Mouse (Mus musculus): ENCODE data around the gene Upb1. TPM values are rescaled to one million over a fixed set of nuclear protein-coding genes. Genes with fewer than 3 reads are reported as not detected.

Gene Upb1
- polyA plus RNA-seq, 1 experiment from 2014 or later, result 0.38 TPM

DNA sequence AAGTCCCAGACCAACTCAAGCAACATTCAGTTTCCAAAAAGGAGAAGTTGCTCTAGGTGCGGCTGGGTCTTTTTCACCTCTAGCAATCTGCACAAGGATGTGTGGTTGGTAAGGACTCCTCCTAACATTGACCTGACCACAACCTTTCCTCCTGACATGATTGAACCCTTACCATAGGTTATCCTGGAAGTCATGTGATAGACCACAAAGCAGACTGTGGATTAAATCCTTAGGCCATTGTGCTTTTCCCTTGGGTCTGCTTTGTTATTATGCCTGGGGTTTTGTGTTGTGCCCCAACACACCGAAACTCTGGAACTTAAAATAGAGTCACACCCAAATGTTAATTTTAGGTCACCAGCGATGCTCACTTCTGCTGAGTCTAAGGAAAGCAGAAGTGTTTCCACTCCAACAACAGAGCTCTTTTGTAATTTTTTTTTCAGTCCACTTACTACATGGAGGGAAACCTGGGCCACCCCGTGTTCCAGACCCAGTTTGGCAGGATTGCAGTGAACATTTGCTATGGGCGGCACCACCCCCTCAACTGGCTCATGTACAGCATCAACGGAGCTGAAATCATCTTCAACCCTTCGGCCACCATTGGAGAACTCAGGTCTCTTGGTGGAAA, 28.7 kb downstream of the Upb1 start:
- H3K4me2 ChIP-seq (ENCODE audit: low read length), result 0 out of 2 replicates have a peak overlapping the region, but pooled peaks have one; percentile 18
- no peak overlapping the region for H3K27ac ChIP-seq (ENCODE audit: low read depth)
- ATAC-seq (replicated peaks; ENCODE audit: low FRiP score, low TSS enrichment, low read depth), result no peak

DNA sequence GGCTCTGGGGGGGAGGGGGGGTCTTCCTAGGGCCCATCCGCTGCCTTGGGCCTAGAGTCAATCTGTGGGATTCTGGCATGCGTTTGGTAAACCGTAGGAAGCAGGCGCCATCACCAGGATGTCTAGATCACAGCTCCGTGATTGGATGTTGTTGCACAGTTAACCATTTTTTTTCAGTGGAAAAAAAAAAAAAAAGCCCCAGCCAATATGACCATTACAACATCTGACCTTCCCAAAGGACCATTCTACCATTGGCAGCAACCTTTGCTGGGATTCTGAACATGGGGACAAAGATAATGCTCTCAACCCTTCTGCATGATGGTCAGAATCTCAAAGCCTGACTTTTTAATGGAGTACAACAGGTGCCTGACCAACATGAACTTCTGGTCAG, 29.2 kb downstream of the Upb1 start:
- Histone ChIP-seq H3K4me1 (replicated peaks; ENCODE audit: control insufficient read depth, insufficient read depth, low read length) (no peaks in the 10 kb centered on the region), H3K4me2 (ENCODE audit: low read length) (no peak overlapping the region), H3K9me3 (ENCODE audit: control insufficient read depth, low read length) (0 out of 2 replicates have a peak, but pooled peaks cover 3% of the 10 kb centered on the region), H3K27me3 (replicated peaks; ENCODE audit: control insufficient read depth, insufficient read depth, low read length) (no peaks in the 10 kb centered on the region), H3K4me3 (ENCODE audit: low read depth, low read length) (no peak overlapping the region), H3K27ac (ENCODE audit: low read depth) (no peak overlapping the region), H3K36me3 (ENCODE audit: control insufficient read depth, insufficient read depth, low read length) (no peaks in the 10 kb centered on the region), H3K9ac (ENCODE audit: low read length) (no peak overlapping the region)
- 91% methylated on average over 5 of the region's 5 CpGs for WGBS
- DNase-seq (ENCODE audit: low spot score) (no peak), ATAC-seq (replicated peaks; ENCODE audit: low FRiP score, low TSS enrichment, low read depth) (no peak)

More for the DNA sequence above, 28.7 kb downstream of the Upb1 start:
- Histone ChIP-seq H3K9me3 (ENCODE audit: control insufficient read depth, low read length) (0 out of 2 replicates have a peak, but pooled peaks cover 3% of the 10 kb centered on the region), H3K4me1 (replicated peaks; ENCODE audit: control insufficient read depth, insufficient read depth, low read length) (no peaks in the 10 kb centered on the region), H3K9ac (ENCODE audit: low read length) (no peak overlapping the region), H3K36me3 (ENCODE audit: control insufficient read depth, insufficient read depth, low read length) (no peaks in the 10 kb centered on the region), H3K27me3 (replicated peaks; ENCODE audit: control insufficient read depth, insufficient read depth, low read length) (no peaks in the 10 kb centered on the region), H3K4me3 (ENCODE audit: low read depth, low read length) (no peak overlapping the region)
- DNase-seq (ENCODE audit: low spot score), result no peak
- 87% methylated on average over 7 of the region's 7 CpGs for WGBS

DNA sequence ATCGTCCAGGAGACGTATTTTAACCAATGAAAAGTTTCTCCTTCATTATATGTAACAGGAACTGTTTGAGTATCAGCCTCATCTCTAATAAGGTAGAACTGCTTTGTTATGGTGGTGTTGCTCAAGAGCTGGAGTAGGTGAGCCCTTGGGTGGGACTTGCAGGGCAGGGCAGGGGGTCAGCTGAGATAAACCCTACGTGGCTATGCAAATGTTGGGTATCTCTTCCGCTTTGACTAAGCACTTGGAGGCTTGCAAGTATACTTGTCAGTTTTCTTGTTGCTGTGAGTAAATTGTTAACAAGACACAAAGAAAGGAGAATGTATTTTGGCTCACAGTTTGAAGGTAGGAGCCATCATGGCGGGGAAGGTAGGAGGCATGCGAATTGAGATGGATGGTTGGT, 29.7 kb downstream of the Upb1 start:
- H3K9me3 ChIP-seq (ENCODE audit: control insufficient read depth, low read length), result 0 out of 2 replicates have a peak, but pooled peaks cover 3% of the 10 kb centered on the region
- H3K27ac ChIP-seq (ENCODE audit: low read depth), result no peak overlapping the region
- DNase-seq (ENCODE audit: low spot score), result no peak
- ATAC-seq (replicated peaks; ENCODE audit: low FRiP score, low TSS enrichment, low read depth), result no peak
- H3K36me3 ChIP-seq (ENCODE audit: control insufficient read depth, insufficient read depth, low read length), result no peaks in the 10 kb centered on the region
- H3K9ac ChIP-seq (ENCODE audit: low read length), result no peak overlapping the region
- H3K27me3 ChIP-seq (replicated peaks; ENCODE audit: control insufficient read depth, insufficient read depth, low read length), result no peaks in the 10 kb centered on the region
- no peaks in the 10 kb centered on the region for H3K4me1 ChIP-seq (replicated peaks; ENCODE audit: control insufficient read depth, insufficient read depth, low read length)
- no peak overlapping the region for H3K4me3 ChIP-seq (ENCODE audit: low read depth, low read length)
- WGBS, result 94% methylated on average over 6 of the region's 6 CpGs
- no peak overlapping the region for H3K4me2 ChIP-seq (ENCODE audit: low read length)

DNA sequence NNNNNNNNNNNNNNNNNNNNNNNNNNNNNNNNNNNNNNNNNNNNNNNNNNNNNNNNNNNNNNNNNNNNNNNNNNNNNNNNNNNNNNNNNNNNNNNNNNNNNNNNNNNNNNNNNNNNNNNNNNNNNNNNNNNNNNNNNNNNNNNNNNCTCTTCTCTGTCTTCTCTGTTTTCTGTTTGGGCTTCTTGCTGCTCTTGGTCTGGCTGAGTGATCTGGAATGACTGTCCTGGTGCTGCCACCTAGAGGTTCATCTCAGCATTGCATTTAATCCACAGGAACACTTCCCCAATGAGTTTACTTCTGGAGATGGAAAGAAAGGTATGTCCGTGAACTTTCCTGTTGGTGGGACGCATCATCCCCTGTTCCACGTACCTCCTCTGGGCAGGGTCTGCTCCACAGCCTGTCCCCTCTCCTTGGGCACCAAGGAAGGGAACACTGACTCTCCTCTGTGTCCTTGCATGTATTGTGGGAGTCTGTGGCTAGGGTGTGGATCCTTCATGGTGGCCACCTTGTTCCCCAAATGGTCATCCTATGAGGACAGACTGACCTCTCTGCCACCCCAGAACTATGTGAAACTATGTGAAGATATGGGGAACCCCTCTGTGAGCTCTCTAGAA, 35.8 kb downstream of the Upb1 start:
- Histone ChIP-seq H3K27ac (ENCODE audit: low read depth) (no peak overlapping the region), H3K27me3 (replicated peaks; ENCODE audit: control insufficient read depth, insufficient read depth, low read length) (no peaks in the 10 kb centered on the region), H3K9me3 (ENCODE audit: control insufficient read depth, low read length) (0 out of 2 replicates have a peak, but pooled peaks cover under 1% of the 10 kb centered on the region), H3K4me1 (replicated peaks; ENCODE audit: control insufficient read depth, insufficient read depth, low read length) (0 out of 2 replicates have a peak, but pooled peaks cover under 1% of the 10 kb centered on the region), H3K4me2 (ENCODE audit: low read length) (no peak overlapping the region), H3K9ac (ENCODE audit: low read length) (no peak overlapping the region), H3K36me3 (ENCODE audit: control insufficient read depth, insufficient read depth, low read length) (no peaks in the 10 kb centered on the region), H3K4me3 (ENCODE audit: low read depth, low read length) (no peak overlapping the region)
- ATAC-seq (replicated peaks; ENCODE audit: low FRiP score, low TSS enrichment, low read depth) (no peak), DNase-seq (ENCODE audit: low spot score) (peak; percentile 95)
- 19% methylated on average over 3 of the region's 3 CpGs for WGBS

DNA sequence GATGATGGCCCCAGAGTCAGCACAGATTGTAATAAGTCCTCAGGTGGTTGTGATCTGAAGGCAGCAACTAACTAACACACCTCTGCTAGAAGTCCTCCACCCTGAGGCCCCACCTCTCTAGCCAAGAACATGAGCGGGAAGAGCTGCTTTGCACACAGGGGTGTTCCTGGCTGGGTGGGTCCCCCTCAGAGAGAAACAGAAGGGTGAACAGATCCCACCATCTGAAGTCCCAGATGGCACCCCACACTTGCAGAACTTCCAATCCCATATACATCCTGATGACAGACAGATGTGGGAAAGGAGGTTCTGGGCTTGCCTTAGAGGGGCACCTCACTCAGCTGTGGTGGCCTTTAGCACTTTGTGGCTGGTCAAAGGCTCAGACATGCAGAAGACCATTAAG, 36.4 kb downstream of the Upb1 start:
- Histone ChIP-seq H3K9ac (ENCODE audit: low read length) (no peak overlapping the region), H3K4me2 (ENCODE audit: low read length) (no peak overlapping the region), H3K36me3 (ENCODE audit: control insufficient read depth, insufficient read depth, low read length) (no peaks in the 10 kb centered on the region), H3K27me3 (replicated peaks; ENCODE audit: control insufficient read depth, insufficient read depth, low read length) (no peaks in the 10 kb centered on the region), H3K4me3 (ENCODE audit: low read depth, low read length) (no peak overlapping the region), H3K9me3 (ENCODE audit: control insufficient read depth, low read length) (no peaks in the 10 kb centered on the region), H3K27ac (ENCODE audit: low read depth) (no peak overlapping the region), H3K4me1 (replicated peaks; ENCODE audit: control insufficient read depth, insufficient read depth, low read length) (peaks cover 6% of the 10 kb centered on the region; the same call in 1 of the 2 replicates)
- 95% methylated on average over 1 of the region's 1 CpGs for WGBS
- no peak for DNase-seq (ENCODE audit: low spot score)
- ATAC-seq (replicated peaks; ENCODE audit: low FRiP score, low TSS enrichment, low read depth), result no peak

DNA sequence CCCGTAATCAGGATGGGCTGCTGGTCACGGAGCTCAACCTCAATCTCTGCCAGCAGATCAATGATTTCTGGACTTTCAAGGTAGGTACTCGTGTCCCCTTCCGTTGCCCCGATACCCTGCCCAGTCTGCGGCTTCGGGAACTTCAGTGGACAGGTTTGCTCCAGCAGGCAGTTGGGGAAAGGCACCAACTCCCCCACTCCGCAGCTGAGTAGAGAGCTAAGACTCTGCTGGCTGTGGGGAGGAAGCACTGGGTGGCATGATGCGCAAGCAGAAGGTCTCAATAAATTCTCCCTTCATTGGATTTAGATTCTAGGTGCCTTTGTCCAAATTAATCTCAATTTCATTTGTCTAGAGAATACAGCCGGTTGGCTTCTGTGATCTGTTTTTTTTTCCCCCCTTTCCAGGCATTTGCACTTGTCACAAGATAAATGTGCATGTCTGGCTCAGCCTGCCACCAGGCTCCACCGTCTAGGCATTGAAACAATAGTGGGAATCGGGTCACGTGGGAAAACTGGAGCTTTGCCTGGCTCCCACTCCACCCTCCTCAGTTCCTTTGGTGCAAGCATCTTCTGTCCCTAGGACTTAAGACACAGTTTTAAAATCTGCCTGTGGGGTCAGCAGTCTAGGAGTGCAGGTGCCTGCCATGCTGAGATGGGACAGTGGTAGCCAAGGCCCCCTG, 37.4 kb downstream of the Upb1 start:
- no peaks in the 10 kb centered on the region for H3K9me3 ChIP-seq (ENCODE audit: control insufficient read depth, low read length)
- DNase-seq (ENCODE audit: low spot score) (no peak), ATAC-seq (replicated peaks; ENCODE audit: low FRiP score, low TSS enrichment, low read depth) (no peak)
- WGBS, result 68% methylated on average over 13 of the region's 13 CpGs
- H3K9ac ChIP-seq (ENCODE audit: low read length), result no peak overlapping the region
- H3K27ac ChIP-seq (ENCODE audit: low read depth), result no peak overlapping the region
- H3K36me3 ChIP-seq (ENCODE audit: control insufficient read depth, insufficient read depth, low read length), result no peaks in the 10 kb centered on the region
- H3K4me2 ChIP-seq (ENCODE audit: low read length), result no peak overlapping the region
- H3K27me3 ChIP-seq (replicated peaks; ENCODE audit: control insufficient read depth, insufficient read depth, low read length), result no peaks in the 10 kb centered on the region
- H3K4me1 ChIP-seq (replicated peaks; ENCODE audit: control insufficient read depth, insufficient read depth, low read length), result peaks cover 8% of the 10 kb centered on the region; the same call in 1 of the 2 replicates
- no peak overlapping the region for H3K4me3 ChIP-seq (ENCODE audit: low read depth, low read length)

DNA sequence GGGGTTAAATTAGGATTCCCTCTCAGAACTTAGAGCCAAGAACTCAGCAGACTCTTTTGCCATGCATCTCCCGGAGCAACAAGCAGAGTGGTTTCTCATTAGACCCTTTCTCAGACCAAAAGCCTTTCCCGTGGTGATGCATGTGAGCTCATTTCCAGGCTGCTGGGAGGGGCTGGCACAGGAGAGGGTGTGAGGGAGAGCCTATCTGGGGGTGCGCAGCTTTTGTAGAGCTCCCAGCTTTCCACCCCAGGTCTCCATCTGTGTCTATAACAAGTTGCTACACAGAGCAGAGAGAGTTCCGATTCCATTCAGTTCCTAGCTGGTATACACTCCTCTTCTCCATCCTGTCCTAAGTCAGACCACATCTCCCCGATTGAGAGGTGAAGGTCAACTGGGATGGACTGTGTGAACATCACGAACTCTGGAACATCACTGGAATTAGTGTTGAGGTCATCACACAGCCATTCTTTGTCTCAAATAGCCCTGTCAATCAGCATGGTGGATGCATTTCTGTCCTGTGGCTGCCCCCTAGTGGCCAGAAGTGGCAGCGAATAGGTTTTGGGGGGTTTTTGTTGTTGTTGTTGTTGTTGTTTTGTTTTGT, 38.4 kb downstream of the Upb1 start:
- no peak overlapping the region for H3K27ac ChIP-seq (ENCODE audit: low read depth)
- H3K9me3 ChIP-seq (ENCODE audit: control insufficient read depth, low read length), result no peaks in the 10 kb centered on the region
- no peaks in the 10 kb centered on the region for H3K27me3 ChIP-seq (replicated peaks; ENCODE audit: control insufficient read depth, insufficient read depth, low read length)
- no peak overlapping the region for H3K4me3 ChIP-seq (ENCODE audit: low read depth, low read length)
- H3K4me2 ChIP-seq (ENCODE audit: low read length), result no peak overlapping the region
- H3K9ac ChIP-seq (ENCODE audit: low read length), result no peak overlapping the region
- ATAC-seq (replicated peaks; ENCODE audit: low FRiP score, low TSS enrichment, low read depth) (no peak), DNase-seq (ENCODE audit: low spot score) (peak; percentile 72)
- WGBS, result 48% methylated on average over 7 of the region's 7 CpGs
- no peaks in the 10 kb centered on the region for H3K36me3 ChIP-seq (ENCODE audit: control insufficient read depth, insufficient read depth, low read length)
- peaks cover 8% of the 10 kb centered on the region; the same call in 1 of the 2 replicates for H3K4me1 ChIP-seq (replicated peaks; ENCODE audit: control insufficient read depth, insufficient read depth, low read length)

DNA sequence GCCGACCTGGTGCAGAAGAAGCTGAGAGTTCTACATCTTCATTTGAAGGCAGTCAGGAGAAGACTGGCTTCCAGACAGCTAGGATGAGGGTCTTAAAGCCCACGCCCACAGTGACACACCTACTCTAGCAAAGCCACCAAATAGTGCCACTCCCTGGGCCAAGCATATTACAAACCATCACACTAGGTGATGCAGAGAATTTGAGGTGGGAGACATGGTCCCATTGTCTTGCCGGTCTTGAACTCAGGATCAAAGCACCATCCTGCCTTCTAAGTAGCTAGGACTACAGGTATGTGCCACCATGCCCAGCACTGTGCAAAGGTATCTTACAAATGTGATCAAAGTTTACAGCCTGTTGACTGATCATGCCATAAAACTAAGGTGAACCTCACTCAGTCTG, 39.8 kb downstream of the Upb1 start:
- H3K4me1 ChIP-seq (replicated peaks; ENCODE audit: control insufficient read depth, insufficient read depth, low read length), result peaks cover 16% of the 10 kb centered on the region; the same call in 1 of the 2 replicates
- H3K27me3 ChIP-seq (replicated peaks; ENCODE audit: control insufficient read depth, insufficient read depth, low read length), result no peaks in the 10 kb centered on the region
- no peak overlapping the region for H3K9ac ChIP-seq (ENCODE audit: low read length)
- H3K4me2 ChIP-seq (ENCODE audit: low read length), result no peak overlapping the region
- WGBS, result 85% methylated on average over 3 of the region's 3 CpGs
- H3K27ac ChIP-seq (ENCODE audit: low read depth), result no peak overlapping the region
- no peak overlapping the region for H3K4me3 ChIP-seq (ENCODE audit: low read depth, low read length)
- ATAC-seq (replicated peaks; ENCODE audit: low FRiP score, low TSS enrichment, low read depth) (no peak), DNase-seq (ENCODE audit: low spot score) (peak; percentile 42)
- H3K36me3 ChIP-seq (ENCODE audit: control insufficient read depth, insufficient read depth, low read length), result no peaks in the 10 kb centered on the region
- no peaks in the 10 kb centered on the region for H3K9me3 ChIP-seq (ENCODE audit: control insufficient read depth, low read length)
